Mouse (Mus musculus) myocyte (in vitro differentiated cells): ENCODE measurements at regions not wholly inside any gene's neighbourhood (a gene's known extent, or its start where the extent isn't known, plus 50 kb on each side); places are given as distances from the start of the nearest gene placed in this dataset.

ENCODE experiments used
- E2F4 ChIP-seq: IDR thresholded peaks from one replicate; pipeline ENCODE4 v1.6.1; 2011; ENCODE audit warnings: mild to moderate bottlenecking, control low read depth, moderate library complexity; ENCODE audit not compliant: insufficient read depth
- MAX ChIP-seq: IDR thresholded peaks from one replicate; pipeline ENCODE4 v1.6.1; 2011; ENCODE audit warnings: low read depth, mild to moderate bottlenecking, control low read depth
- MYOD1 ChIP-seq, 3 experiments: IDR thresholded peaks; one replicate each; pipeline ENCODE4 v1.6.1; 2011; ENCODE audit warnings: control low read depth in 2 of 3, low read depth in 2 of 3, mild to moderate bottlenecking in 2 of 3, moderate library complexity in 1 of 3; ENCODE audit not compliant: insufficient read length in 2 of 3, control insufficient read depth in 1 of 3
- MYOG ChIP-seq, 3 experiments: IDR thresholded peaks; one replicate each; pipeline ENCODE4 v1.6.1; 2011; ENCODE audit warnings: control low read depth in 2 of 3, low read depth in 2 of 3, mild to moderate bottlenecking in 2 of 3; ENCODE audit not compliant: insufficient read length in 2 of 3, control insufficient read depth in 1 of 3, insufficient read depth in 1 of 3
- POLR2A ChIP-seq: IDR thresholded peaks from one replicate; pipeline ENCODE4 v1.6.1; 2011; ENCODE audit warnings: low read depth, mild to moderate bottlenecking, control low read depth, moderate library complexity; ENCODE audit not compliant: insufficient read length
- REST ChIP-seq: IDR thresholded peaks from one replicate; pipeline ENCODE4 v1.6.1; 2011; ENCODE audit warnings: mild to moderate bottlenecking, control low read depth, moderate library complexity; ENCODE audit not compliant: insufficient read depth, insufficient read length
- TCF12 ChIP-seq: IDR thresholded peaks from one replicate; pipeline ENCODE4 v1.6.1; 2011; ENCODE audit warnings: mild to moderate bottlenecking, control low read depth; ENCODE audit not compliant: poor library complexity, insufficient read depth, severe bottlenecking
- USF1 ChIP-seq: IDR thresholded peaks from one replicate; pipeline ENCODE4 v1.6.1; 2011; ENCODE audit warnings: low read depth, mild to moderate bottlenecking, control low read depth, moderate library complexity

GRCm38 (mm10) chr12:52637506-52638249 lies 61.5 kb upstream of the Akap6 start:
- TF ChIP-seq USF1: no peak
- TF ChIP-seq POLR2A: no peak
- TF ChIP-seq MAX: no peak
- no peak for TF ChIP-seq TCF12
- no peak for TF ChIP-seq E2F4
- no peak for TF ChIP-seq MYOG (IDR thresholded peaks at IDR 0.05; ENCODE audit: control insufficient read depth in 1 of 3, insufficient read depth in 1 of 3, insufficient read length in 2 of 3, low read depth in 2 of 3)
- no peak for TF ChIP-seq MYOD1 (IDR thresholded peaks at IDR 0.05; ENCODE audit: control insufficient read depth in 1 of 3, insufficient read length in 2 of 3, low read depth in 2 of 3)
- no peak for TF ChIP-seq REST
